Mouse (Mus musculus) spleen, adult 2 months (tissue): ENCODE measurements around the gene Hs3st6. TPM values are rescaled to one million over a fixed set of nuclear protein-coding genes. Genes with fewer than 3 reads are reported as not detected.

Source experiments
- DNase-seq, 2 experiments: peaks; one replicate each; pipeline versions ENCODE4 v3.0.0 to v3.0.0-alpha.2; 2012 to 2021; ENCODE audit warnings: low spot score in 2 of 2, low read depth in 1 of 2
- H3K27ac ChIP-seq: fragments of 200-500 bp; 2 replicates; pipeline ENCODE4 v1.5.1; 2012; ENCODE audit warnings: low read length, inconsistent platforms; ENCODE audit not compliant: insufficient read depth
- H3K27me3 ChIP-seq: fragments of 200-500 bp; 2 replicates; pipeline ENCODE4 v1.6.1; 2012; ENCODE audit warnings: mild to moderate bottlenecking, moderate library complexity, low read length, inconsistent platforms; ENCODE audit not compliant: control insufficient read depth, insufficient read depth
- H3K36me3 ChIP-seq: fragments of 200-500 bp; 2 replicates; pipeline ENCODE4 v1.6.1; 2012; ENCODE audit warnings: mild to moderate bottlenecking, low read length, inconsistent platforms; ENCODE audit not compliant: control insufficient read depth, insufficient read depth
- H3K4me1 ChIP-seq: fragments of 200-500 bp; 2 replicates; pipeline ENCODE4 v1.6.1; 2011; ENCODE audit warnings: inconsistent platforms; ENCODE audit not compliant: control insufficient read depth, insufficient read depth, insufficient read length
- H3K4me3 ChIP-seq: fragments of 200-500 bp; 2 replicates; pipeline ENCODE4 v1.5.1; 2011; ENCODE audit warnings: mild to moderate bottlenecking, inconsistent platforms; ENCODE audit not compliant: insufficient read depth, insufficient read length; ENCODE audit errors: extremely low read depth
- CTCF ChIP-seq: fragments of 200-500 bp; IDR thresholded peaks from 2 replicates; pipeline ENCODE4 v1.5.1; 2011; ENCODE audit warnings: mild to moderate bottlenecking, inconsistent platforms; ENCODE audit not compliant: insufficient read depth, insufficient read length, insufficient replicate concordance; ENCODE audit errors: extremely low read depth
- POLR2A ChIP-seq: fragments of 200-500 bp; IDR thresholded peaks from 2 replicates; pipeline ENCODE4 v1.6.1; 2011; ENCODE audit warnings: low read depth, low read length, inconsistent platforms
- WGBS: fragments of 180-500 bp; shearing (Covaris S2); methylation state at CpG from one replicate; pipeline ENCODE4 v1.1.7; 2018; 5-methylcytosine and 5-hydroxymethylcytosine counted together
- polyA plus RNA-seq: library from polyadenylated mRNA; depleted of rRNA; stranded (reverse); fragments of >200 nt; gene quantifications from 2 replicates; pipeline ENCODE4 v1.2.3, GENCODE M21; 2012

Hs3st6 gene
- polyA plus RNA-seq, 1 experiment, result 0.42 TPM

- WGBS, result 92% methylated on average over 6 of the region's 6 CpGs
- no peaks in the 10 kb centered on the region; the same call in 1 of the 2 replicates for H3K4me1 ChIP-seq
- H3K4me3 ChIP-seq, result no peak overlapping the region
- TF ChIP-seq POLR2A, result no peak
- TF ChIP-seq CTCF, result no peak
- DNase-seq, result no peak
- H3K27me3 ChIP-seq, result no peaks in the 10 kb centered on the region
- no peak overlapping the region for H3K27ac ChIP-seq
- H3K36me3 ChIP-seq, result no peaks in the 10 kb centered on the region
Measured at GRCm38 (mm10) chr17:24729067-24729466, 23.7 kb upstream of the Hs3st6 start.

DNA sequence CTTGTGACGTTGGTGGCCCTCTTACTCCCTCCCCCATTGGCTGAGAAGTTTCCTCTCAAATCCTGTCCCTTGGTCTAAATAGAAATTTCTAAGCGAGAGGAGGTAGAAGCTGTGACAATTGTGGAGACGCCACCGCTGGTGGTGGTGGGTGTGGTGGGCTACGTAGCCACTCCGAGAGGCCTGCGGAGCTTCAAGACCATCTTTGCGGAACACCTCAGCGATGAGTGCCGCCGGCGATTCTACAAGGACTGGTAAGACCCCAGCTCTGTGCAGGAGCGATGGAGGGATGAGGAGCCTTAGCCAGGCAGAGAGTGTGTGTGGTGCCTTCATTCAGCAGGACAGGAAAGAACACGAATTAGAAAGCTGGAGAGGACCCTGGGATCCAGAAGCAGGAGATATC is 22.0 kb upstream of the Hs3st6 start:
- H3K27ac ChIP-seq, result no peak overlapping the region
- H3K27me3 ChIP-seq, result no peaks in the 10 kb centered on the region
- 76% methylated on average over 14 of the region's 14 CpGs for WGBS
- DNase-seq, result no peak
- H3K4me3 ChIP-seq, result no peak overlapping the region
- no peaks in the 10 kb centered on the region for H3K36me3 ChIP-seq
- no peaks in the 10 kb centered on the region for H3K4me1 ChIP-seq
- TF ChIP-seq POLR2A (no peak), CTCF (no peak)

DNA sequence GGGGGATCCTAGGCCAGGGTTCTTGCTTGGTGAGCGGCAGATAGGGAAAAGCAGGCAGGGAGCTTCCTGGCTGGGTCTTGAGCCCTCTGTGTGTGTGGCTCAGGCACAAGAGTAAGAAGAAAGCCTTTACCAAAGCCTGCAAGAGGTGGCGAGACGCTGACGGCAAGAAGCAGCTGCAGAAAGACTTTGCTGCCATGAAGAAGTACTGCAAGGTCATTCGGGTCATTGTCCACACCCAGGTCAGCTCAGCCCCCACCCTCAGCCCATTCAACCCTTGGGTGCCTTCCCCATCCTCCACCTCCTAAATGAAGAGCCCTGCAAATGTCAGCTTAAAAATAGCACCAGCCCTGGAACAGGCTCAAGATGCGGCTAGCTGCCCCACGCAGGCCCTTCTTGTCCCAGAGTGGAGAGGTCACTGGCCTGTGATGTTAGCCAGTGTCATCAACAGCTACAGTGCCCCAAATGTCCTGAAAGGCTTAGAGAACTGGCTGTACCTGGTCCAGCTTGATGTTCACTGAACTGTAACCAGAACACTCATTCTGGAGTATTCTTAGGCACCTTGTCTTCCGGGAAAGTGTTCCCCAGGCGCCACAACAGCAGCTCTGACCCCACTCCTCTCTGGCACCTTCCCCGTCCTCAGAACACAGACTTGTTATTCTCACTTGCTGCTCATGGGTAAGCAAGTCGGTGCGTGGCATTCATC is 20.4 kb upstream of the Hs3st6 start:
- DNase-seq, result no peak
- H3K27ac ChIP-seq, result no peak overlapping the region
- peaks cover 6% of the 10 kb centered on the region; the same call in 1 of the 2 replicates for H3K4me1 ChIP-seq
- no peaks in the 10 kb centered on the region for H3K27me3 ChIP-seq
- WGBS, result 88% methylated on average over 12 of the region's 12 CpGs
- no peaks in the 10 kb centered on the region for H3K36me3 ChIP-seq
- no peak for TF ChIP-seq POLR2A
- TF ChIP-seq CTCF, result no peak
- no peak overlapping the region for H3K4me3 ChIP-seq

DNA sequence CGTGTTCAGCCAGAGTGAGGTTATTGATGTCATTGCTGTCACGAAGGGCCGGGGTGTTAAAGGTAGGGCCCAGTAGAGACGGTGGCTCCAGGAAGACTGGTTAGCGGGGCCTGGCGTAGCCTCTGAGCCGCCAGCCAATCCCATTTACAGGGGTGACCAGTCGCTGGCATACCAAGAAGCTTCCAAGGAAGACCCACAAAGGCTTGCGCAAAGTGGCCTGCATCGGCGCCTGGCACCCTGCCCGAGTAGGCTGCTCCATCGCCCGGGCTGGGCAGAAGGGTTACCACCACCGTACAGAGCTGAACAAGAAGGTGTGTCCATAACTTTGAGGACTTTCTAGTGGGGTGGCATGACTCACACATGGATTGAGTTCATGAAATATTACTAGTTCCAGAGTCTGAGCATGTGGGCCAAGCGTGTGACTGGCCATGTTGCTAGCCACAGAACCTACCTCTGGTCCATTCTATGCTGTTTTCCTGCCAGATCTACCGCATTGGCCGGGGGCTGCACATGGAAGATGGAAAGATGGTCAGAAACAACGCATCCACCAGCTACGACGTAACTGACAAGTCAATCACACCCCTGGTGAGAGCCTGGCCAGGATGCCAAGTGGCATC is 19.2 kb upstream of the Hs3st6 start:
- 90% methylated on average over 21 of the region's 21 CpGs for WGBS
- no peak for DNase-seq
- no peak for TF ChIP-seq CTCF
- no peak for TF ChIP-seq POLR2A
- Histone ChIP-seq H3K36me3 (no peaks in the 10 kb centered on the region), H3K4me1 (peaks cover 7% of the 10 kb centered on the region; the same call in 1 of the 2 replicates), H3K27me3 (no peaks in the 10 kb centered on the region), H3K27ac (no peak overlapping the region), H3K4me3 (no peak overlapping the region)

DNA sequence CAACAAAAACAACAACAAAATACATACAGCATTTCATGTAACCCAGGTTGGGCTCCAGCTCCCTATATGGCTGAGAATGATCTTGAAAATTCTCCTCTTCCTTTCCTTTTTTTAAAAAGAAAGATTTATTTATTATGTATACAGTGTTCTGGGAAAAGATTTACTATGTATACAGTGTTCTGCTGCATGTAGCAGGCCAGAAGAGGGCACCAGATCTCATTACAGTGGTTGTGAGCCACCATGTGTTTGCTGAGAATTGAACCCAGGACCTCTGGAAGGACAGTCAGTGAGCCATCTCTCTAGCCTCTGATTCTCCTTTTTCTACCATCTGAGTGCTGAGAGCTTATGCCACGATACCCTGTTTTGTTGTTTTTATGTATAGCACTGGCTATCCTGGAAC is 18.3 kb upstream of the Hs3st6 start:
- Histone ChIP-seq H3K27ac (no peak overlapping the region), H3K27me3 (no peaks in the 10 kb centered on the region), H3K36me3 (no peaks in the 10 kb centered on the region), H3K4me3 (no peak overlapping the region), H3K4me1 (peaks cover 7% of the 10 kb centered on the region; the same call in 1 of the 2 replicates)
- DNase-seq, result no peak
- 82% methylated on average over 1 of the region's 1 CpGs for WGBS
- no peak for TF ChIP-seq CTCF
- no peak for TF ChIP-seq POLR2A

DNA sequence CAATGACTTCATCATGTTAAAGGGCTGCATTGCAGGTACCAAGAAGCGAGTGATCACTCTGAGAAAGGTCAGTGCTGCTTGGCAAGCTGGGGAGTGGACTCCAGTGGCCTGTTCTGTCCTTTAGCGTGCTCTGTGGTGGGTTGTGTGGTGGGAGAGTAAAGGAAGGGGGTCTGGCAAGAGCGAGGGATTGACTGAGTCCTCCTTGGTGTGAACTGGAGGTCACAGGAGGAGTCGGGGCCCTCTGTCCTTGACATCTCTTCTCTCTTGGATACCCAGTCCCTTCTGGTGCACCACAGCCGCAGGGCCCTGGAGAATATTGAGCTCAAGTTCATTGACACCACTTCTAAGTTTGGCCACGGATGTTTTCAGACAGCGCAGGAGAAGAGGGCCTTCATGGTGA is 17.3 kb upstream of the Hs3st6 start:
- WGBS, result 91% methylated on average over 7 of the region's 7 CpGs
- Histone ChIP-seq H3K4me1 (peaks cover 7% of the 10 kb centered on the region; the same call in 1 of the 2 replicates), H3K36me3 (peaks cover 4% of the 10 kb centered on the region), H3K4me3 (no peak overlapping the region), H3K27ac (no peak overlapping the region), H3K27me3 (no peaks in the 10 kb centered on the region)
- no peak for DNase-seq
- TF ChIP-seq POLR2A, result no peak
- TF ChIP-seq CTCF, result no peak

- peaks cover 7% of the 10 kb centered on the region; the same call in 1 of the 2 replicates for H3K4me1 ChIP-seq
- no peaks in the 10 kb centered on the region for H3K27me3 ChIP-seq
- peak within 1 kb of the TSS; percentile 83 for H3K27ac ChIP-seq
- peak; percentile 88 to 97 for DNase-seq
- 1% methylated on average over 29 of the region's 29 CpGs for WGBS
- peaks cover 6% of the 10 kb centered on the region for H3K36me3 ChIP-seq
- H3K4me3 ChIP-seq, result peak within 1 kb of the TSS; percentile 88
- peak; percentile 49; the same call in 1 of the 2 replicates for TF ChIP-seq POLR2A
- no peak for TF ChIP-seq CTCF
Measured at GRCm38 (mm10) chr17:24736330-24737051, 16.3 kb upstream of the Hs3st6 start, which contains the start of gene Msrb1. Msrb1 (plus strand) TSS chr17:24736642.
